Mouse (Mus musculus): ENCODE data around the gene Tnfrsf14.

- no peak for TF ChIP-seq CTCF (conservative IDR thresholded peaks at IDR 0.05; ENCODE audit: insufficient read depth, insufficient read length, low read depth, low read length)
- no peak for TF ChIP-seq POLR2A (IDR thresholded peaks at IDR 0.05; ENCODE audit: low read depth, low read length)
Observed at GRCm38 (mm10) chr4:154943323-154944039, 15.1 kb upstream of the Tnfrsf14 start.
